Mouse (Mus musculus) layer of hippocampus, postnatal 10 days (tissue): ENCODE data around the gene St6gal1. TPM values are rescaled to one million over a fixed set of nuclear protein-coding genes. Genes with fewer than 3 reads are reported as not detected.

Source experiments
- DNase-seq, 2 experiments: peaks; one replicate each; pipeline ENCODE4 v3.0.0; 2021; ENCODE audit warnings: low spot score in 2 of 2
- total RNA-seq, 2 experiments: library from RNA; stranded (reverse); gene quantifications; 2 replicates each; pipeline ENCODE4 v1.2.3; 2021

St6gal1 gene
- total RNA-seq, 2 experiments from 2014 or later = 12.8 to 15.5 TPM

GRCm38 (mm10) chr16:23250556-23251444, 26.3 kb downstream of the St6gal1 start:
- DNase-seq = no peak

- DNase-seq = no peak
Measured at GRCm38 (mm10) chr16:23251445-23251773, 26.9 kb downstream of the St6gal1 start.

DNA sequence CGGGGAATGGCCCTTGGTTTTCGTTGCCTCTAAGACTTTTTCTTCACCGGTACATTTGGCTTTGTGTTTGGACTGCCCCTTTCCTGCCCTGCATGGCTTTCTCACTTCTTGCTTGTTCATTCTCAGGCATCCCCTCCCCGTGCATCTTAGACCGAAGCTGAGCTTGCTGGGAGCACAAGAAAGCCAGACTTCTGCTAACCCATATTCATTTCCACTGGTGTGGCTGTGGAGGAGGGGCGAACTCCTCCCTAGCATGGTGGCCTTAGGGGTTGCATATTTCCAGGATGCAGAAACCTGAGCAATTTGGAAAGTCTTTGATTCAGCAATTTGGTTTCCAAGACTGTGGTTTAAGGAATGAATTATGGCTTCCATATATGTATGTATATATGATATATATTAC, 29.1 kb downstream of the St6gal1 start:
- no peak for DNase-seq

DNA sequence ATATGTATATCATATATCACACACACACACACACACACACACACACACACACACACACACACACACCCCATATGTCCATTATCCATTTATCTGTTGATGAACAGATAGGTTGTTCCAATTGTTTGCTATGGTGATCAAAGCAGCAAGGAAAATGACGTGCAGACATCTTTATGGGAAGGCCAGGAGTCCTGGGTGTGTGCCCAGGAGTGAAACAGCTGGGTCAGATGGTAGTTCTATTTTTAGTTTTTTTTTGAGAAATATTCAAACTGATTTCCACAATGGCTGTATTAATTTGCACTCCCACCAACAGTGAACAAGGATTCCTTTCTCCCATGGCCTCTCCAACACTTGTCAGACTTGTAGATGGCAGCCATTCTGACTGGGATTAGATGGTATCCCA, 29.5 kb downstream of the St6gal1 start:
- no peak for DNase-seq

DNA sequence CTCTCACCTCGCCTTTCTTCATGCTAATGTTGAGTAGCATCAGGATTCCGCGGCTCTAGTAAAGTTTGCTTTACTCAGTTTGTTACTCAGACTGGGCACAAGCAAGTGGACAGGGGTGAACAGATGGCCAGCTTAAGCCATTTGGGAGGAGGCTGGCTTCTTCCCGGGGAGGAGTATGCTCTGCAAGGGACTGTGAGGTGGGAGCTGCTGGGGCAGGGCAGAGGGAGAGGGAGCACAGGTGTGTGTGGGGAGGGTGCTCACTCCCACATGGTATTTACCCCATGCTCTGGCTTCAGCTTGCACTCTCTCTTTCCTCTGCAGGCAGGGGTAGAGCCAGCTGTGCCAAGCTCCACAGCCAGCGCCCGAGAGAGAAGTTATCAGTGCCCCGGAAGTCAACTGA, 32.1 kb downstream of the St6gal1 start:
- no peak for DNase-seq

- DNase-seq = no peak
Measured at GRCm38 (mm10) chr16:23258429-23258822, 33.9 kb downstream of the St6gal1 start.

- no peak for DNase-seq
Measured at GRCm38 (mm10) chr16:23258823-23259457, 34.4 kb downstream of the St6gal1 start.

GRCm38 (mm10) chr16:23259580-23259979, 35.0 kb downstream of the St6gal1 start:
- no peak for DNase-seq

- no peak for DNase-seq
Measured at GRCm38 (mm10) chr16:23262131-23262768, 37.7 kb downstream of the St6gal1 start.

DNA sequence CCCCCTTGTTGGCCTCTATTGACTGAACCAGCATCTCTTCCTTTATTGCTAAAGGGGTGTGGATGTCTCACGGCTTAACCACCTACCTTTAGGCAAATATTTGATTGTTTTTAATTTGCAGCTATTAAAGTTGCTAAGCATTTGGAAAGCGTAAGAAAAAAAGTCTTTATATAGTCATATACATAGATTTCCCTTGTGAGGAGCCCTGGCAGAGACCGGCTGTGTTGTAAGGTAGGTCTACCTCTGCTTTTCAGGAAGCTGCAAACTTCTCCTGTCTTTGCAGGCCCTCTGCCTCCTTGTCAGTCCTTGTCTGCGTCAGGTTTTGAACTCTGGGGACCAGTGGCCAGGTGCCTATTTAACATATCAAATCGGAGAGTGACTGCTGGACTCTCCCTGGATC, 38.3 kb downstream of the St6gal1 start:
- DNase-seq = no peak

DNA sequence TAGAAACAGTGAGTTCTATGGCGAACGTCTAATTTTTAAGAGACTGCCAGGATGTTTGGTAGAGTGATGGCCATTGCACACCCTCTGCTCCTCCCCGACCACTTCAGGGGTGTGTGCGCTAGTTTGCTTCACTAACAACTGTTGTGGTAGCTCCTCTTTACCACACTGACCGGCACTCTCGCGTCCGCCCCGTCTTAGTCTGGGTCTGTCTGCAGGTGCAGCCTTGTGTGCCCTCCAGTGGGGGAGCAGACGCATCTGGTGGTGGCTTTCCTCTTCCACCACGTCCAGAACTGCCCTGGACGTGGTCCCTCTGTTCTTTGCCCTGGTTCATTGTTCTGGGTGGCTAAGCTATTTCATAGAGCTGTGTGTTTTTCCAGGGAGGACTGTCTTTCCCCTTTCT, 40.5 kb downstream of the St6gal1 start:
- no peak for DNase-seq

GRCm38 (mm10) chr16:23265481-23265880, 40.9 kb downstream of the St6gal1 start:
- no peak for DNase-seq

GRCm38 (mm10) chr16:23266293-23266692, 41.8 kb downstream of the St6gal1 start:
- no peak for DNase-seq

DNA sequence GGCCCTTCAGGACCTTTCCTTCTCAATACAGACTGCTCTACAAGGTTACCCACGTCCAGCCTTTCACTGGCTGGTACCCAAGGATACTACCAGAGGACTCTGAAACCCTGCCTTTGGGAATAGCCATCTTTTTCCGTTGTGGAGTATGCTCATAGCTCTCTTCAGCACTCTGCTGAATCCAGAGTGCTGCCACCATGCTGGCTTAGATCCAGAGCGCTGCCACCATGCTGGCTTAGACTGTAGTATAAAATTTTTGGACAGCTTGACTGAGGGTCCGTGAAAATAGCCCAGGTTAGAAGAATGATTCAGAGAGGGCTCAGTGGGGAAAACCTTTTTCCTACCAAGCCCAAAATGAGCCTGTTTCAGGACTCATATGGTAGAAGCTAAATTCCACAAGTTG, 42.4 kb downstream of the St6gal1 start:
- DNase-seq = no peak

DNA sequence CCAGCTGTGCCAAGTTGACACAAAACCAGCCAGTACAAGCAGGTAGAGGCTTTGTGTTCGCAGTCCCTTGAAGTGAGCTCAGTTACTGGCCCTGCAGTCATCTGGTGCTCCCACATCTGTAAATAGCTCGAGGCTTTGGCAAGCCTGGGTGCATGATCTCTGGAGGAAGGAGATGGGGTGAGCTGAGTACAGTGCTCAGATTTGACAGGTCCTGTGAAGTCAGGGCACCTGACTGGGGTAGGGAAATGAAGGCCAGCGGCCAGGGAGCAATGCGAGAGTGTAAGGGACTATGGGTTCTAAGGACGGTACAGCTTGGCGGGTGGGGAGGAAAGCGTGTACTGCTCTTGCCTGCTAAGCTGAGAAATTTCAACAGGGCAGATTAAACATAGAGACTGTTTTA, 43.7 kb downstream of the St6gal1 start:
- no peak for DNase-seq

DNA sequence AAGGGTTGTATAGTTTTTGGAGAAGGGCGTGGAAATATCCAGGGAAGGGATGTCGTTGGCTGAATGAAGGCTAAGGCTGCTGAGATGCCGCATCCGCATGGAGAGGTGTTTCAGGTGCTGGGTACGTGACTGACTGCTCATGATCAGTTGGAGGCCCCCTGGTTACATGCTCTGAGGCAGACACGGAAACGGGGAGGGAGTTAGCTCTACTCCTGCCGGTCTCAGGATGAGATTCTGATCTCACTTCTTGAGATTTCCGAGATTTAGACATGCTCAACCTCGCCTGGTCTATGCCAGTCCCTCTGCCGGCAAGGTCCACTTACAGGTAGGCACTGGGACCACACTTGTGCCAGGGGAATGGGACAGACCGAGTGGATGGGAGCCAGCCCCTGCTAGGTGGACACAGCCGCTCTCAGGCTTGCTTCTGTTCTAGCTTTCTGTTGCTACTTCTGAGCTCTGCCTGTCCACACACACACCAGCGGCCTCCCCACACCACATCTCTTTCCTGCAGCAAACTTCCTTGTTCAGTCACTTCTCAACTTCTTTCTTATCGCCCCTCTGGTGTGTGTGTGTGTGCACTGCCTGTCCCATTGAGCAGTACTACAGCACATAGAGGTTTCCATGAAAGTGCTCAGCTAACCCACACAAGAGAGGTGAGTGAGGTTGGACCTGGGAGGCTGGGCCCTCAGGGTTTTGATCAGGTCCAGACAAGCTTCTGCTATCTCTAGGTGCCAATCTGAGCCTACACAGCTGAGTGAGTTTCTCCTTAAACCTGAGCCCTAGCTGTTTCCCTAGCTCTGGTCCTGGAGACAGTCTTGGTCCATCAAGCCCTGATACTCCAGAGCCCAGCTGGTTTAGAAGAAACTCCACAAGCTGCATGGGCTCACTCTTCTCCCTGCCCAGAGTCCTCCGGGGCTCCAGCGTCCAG, 44.8 kb downstream of the St6gal1 start:
- DNase-seq = no peak

GRCm38 (mm10) chr16:23269984-23270912, 45.7 kb downstream of the St6gal1 start:
- no peak for DNase-seq

DNA sequence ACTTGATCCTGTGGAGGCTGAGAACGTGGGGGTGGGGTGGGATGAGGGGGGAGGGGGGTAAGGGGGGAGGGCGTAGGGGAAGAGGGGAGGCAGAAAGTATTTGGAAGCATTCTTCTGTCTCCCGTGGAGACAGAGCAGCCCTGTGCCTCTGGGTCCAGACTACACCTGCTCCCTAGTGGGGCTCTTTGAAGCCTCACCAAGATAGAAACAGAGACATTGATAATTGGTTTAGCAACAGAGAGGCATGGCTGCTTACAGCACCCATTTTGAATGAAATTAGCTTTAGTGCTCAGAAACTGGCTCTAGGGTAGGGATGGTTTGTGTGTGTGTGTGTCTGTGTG, 46.3 kb downstream of the St6gal1 start:
- no peak for DNase-seq

DNA sequence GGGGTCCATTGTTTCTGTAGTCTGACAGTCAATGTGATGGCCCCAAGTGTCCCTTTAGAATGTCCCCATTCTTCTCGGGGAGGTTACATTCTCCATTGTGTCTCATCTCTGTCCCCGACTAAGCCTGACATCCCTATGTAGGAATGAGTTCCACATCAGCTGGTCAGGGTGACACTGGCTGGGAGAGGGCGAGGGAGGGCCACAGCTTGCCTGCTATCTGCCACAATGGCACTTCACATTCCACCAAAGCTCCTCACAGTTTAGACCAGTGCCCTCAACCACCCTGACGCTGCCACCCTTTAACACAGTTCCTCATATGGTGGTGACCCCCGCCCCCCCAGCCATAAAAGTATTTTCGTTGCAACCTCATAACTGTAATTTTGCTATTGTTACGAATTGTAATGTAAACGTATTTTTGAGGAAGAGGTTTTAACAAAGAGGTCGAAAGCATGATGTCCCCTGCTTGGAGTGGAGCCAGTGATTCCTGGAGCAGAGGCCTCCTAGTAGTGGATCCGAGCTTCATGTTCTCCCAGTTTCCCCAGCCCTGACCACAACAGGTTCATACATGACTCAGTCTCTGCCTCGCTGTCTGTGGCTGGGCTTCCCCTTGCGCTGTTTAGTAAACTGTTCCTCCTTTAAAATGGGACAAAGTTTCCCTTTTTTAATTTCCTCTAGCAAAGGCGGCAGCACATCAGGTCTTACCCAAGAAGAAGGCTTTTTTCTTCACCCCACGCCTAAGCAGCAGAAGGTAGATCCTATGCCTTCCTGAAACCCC, 47.4 kb downstream of the St6gal1 start:
- DNase-seq = no peak
